Mouse (Mus musculus): Measurements from ENCODE around the gene Syt14.

The Syt14 gene

DNA sequence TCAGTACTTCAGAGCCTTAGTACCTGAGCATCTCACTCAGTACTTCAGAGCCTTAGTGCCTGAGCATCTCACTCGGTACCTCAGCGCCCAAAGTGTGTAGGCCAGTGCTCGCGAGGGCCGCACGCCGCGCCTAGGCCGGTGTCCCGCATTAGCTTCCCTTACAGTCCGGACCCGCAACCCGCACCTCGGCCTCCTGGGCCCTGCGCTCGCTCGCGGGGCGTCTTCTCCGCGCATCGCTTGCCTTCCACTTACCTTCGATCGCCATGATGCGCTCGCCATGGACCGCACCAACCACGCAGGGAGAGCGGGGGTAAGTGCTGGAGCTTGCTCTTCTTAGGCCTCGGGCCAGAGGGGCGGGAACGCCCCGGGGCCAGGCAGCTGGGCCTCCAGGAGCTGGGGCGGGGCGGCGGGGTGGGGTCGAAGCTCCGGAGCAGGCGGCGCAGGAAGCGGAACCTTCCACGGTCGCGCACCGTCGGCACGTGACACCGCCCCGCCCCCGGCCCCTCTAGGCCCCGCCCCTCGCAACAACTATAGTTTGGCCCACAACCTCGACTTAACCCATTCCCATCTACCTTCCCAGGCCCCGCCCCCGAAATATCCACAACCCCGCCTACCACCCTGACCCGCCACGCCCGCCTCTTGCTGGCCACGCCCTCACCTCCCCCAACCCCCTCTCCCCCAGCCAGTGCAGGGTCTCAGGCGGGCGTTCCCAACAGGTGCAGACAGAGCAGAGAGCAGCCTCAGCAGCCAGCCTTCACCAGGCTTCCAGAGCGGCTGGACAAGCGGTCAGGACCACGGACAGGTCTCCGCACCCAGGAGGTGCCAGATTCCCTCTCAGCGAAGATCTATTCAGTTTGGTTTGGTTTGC is at the start of gene Syt14:
Syt14 (minus strand) TSS at position 405 of the 868 bp plus-strand sequence.
- DNase-seq (ENCODE audit: low spot score in 2 of 2) = peak; percentile 44 to 53

DNA sequence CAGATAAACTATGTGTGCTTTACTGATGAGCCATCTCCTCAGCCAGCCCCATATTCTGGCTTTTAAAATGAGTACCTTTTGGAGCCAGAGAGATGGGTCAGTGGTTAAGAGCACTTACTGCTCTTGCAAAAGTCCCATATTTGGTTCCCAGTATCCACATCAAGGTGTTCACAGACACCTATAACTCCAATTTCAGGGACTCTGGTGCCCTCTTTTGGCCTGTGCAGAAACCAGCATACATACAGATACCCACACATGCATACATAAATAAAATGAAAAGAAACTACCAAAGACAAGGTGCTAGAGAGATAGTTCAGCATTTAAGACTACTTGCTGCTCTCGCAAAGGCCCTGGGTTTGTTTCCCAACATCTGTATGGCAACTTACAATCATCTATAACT is 48.4 kb upstream of the Syt14 start:
- DNase-seq (ENCODE audit: low spot score in 2 of 2) = no peak

DNA sequence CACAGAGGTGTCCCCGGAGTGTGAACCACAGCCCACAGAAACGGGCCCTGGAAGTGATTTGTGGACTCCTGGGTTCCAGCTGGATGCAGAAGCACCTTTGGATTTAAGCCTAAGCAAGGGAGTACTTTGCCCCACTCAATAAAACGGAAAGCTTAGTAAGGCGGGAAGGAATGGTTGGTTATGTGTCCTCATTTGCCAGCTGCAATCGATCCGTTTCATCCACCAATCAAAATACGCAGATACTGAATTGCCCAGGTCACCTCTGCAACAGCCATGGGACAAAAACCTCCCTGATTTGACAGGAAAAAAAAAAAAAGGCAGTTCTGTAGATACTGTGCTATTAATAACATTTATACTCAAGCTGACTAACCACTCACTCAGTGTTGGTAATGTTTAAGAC is 47.5 kb upstream of the Syt14 start:
- no peak for DNase-seq (ENCODE audit: low spot score in 2 of 2)

DNA sequence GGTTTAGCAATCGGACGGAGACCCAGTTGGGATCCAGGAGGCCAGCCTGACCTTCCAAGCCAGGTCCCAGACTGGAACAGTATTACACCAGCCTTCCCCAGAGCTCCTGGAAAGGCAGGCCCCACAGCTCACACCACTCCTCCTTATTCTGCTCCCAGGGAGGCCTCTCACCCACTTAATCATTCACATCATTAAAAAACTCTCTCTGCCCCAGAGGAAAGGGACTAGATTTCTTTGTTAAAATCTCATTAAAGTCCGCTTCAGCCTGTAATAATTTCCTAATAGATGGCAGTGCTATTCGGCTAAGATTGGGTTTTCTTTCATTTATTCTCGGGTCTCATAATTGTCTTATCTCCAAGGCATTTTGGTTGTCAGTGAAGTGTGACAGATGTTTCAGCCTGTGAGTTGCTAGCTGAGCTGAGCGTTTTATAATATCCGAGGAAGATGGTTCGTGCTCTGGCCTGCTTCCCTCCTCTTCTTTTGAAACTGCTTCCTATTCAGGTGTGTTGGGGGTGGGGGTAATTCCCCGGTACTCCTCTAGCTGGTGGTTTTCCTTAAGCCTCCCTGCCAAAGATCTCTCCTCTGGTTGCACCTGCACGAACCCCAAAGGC is 46.8 kb upstream of the Syt14 start:
- DNase-seq (ENCODE audit: low spot score in 2 of 2) = no peak

GRCm38 (mm10) chr1:193062618-193063017 is 27.0 kb upstream of the Syt14 start:
- DNase-seq (ENCODE audit: low spot score in 2 of 2) = no peak

- DNase-seq (ENCODE audit: low spot score in 2 of 2) = no peak
Measured at GRCm38 (mm10) chr1:193060167-193060566, 24.6 kb upstream of the Syt14 start.

- peak; percentile 41 to 44 for DNase-seq (ENCODE audit: low spot score in 2 of 2)
Measured at GRCm38 (mm10) chr1:193059596-193059995, 24.0 kb upstream of the Syt14 start.

DNA sequence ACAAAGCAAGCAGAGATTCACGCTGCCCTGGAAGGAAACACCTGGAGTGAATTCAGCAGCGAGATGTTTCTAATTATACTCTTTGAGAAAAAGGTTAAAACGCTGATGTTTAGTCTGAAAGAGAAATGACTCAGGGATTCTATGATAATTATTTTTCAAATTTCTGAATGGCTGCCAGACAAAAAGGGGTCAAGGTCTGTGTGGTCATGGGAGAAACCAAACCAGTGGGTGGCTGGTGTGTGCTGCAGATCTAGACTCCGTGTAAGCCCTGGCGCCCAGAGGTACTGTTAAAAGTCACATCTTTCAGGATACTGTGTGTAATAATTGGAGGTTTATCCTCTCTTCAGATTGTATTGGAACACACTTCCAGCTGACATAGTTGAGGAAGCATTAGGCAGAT is 18.8 kb upstream of the Syt14 start:
- no peak for DNase-seq (ENCODE audit: low spot score in 2 of 2)

DNA sequence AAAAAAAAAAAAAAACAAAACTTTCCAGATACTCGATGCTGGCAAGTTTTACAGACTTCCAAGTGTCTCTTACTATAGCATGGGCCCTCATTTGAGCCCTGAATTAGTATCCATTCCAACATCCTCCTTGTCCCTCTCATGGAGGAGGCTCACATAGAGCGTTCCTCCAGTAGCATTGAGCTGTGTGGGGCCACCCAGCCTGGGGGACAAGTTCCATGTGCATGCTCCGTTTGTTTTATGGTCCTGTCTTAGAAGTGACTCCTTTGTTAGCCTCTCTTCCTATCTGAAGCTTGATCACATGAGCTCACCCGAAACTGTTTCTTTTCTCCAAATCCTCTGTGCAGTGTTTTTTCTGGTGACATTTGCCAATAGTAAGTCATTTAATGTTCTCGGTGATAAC is 17.5 kb upstream of the Syt14 start:
- DNase-seq (ENCODE audit: low spot score in 2 of 2) = no peak

DNA sequence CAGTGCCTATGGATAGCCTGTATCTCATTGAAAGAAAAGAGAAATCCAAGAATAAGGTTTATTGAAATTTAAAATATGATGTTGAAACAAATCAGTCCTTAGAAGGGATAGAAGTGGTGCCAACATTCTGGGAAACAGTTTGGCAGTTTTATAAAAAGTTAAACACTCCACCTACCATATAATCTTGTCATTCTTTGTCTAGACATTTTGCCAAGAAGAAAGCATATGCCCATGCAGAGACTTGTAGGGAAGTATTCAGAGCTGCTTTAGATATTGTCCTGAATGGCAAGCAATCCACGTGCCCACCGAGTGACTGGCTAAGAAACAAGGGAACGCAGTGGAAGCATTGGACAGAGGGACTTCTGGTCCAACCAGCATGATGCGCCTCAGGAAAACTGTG is 12.0 kb upstream of the Syt14 start:
- DNase-seq (ENCODE audit: low spot score in 2 of 2) = peak in 1 of 2 experiments; percentile 8

DNA sequence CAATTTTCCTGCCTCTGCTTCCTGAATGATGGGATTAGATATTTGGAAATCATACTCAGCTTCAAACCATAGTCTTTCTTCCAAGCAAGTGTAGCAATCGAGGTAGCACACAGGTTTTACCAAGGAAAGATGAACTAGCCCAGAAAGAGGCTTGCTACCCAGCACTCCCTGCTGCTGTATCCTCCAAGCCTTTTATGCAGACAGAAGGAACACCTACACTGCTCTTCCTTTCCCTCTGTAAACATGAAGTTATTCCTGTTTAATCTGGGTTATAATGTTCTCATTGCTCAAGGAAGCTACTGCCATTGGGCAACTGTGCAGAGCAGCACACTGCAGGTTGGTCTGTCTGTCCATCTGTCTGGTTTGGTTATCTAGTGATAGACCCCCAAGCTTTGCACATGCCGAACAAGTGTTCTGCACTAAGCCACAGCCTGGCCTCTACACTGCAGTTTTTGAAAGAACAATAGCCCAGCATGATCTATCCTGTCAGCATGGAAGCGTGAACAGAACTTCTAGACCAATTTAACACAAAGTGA is 7.3 kb upstream of the Syt14 start:
- peak in 1 of 2 experiments; percentile 35 for DNase-seq (ENCODE audit: low spot score in 2 of 2)

DNA sequence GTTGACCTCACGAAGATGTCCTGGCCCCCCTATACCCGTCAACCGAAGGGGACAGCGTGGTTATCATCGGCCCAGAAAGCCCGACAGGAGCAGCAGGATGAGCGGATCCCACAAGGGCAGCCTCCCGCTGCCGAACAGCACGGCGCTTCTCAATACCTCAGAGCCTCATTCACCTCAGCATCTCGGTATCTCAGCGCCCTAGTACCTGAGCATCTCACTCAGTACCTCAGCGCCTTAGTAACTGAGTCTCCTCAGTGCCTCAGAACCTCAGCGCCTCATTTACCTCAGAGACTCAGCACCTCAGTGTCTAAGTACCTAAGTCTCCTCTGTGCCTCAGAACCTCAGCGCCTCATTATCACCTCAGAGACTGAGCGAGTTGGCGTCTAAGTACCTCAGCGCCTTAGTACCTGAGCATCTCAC is 614 bp downstream of the Syt14 start:
- peak; percentile 22 to 29 for DNase-seq (ENCODE audit: low spot score in 2 of 2)

GRCm38 (mm10) chr1:193024311-193024710 is 11.3 kb downstream of the Syt14 start:
- DNase-seq (ENCODE audit: low spot score in 2 of 2) = no peak

GRCm38 (mm10) chr1:193012351-193012750 is 23.2 kb downstream of the Syt14 start:
- no peak for DNase-seq (ENCODE audit: low spot score in 2 of 2)

DNA sequence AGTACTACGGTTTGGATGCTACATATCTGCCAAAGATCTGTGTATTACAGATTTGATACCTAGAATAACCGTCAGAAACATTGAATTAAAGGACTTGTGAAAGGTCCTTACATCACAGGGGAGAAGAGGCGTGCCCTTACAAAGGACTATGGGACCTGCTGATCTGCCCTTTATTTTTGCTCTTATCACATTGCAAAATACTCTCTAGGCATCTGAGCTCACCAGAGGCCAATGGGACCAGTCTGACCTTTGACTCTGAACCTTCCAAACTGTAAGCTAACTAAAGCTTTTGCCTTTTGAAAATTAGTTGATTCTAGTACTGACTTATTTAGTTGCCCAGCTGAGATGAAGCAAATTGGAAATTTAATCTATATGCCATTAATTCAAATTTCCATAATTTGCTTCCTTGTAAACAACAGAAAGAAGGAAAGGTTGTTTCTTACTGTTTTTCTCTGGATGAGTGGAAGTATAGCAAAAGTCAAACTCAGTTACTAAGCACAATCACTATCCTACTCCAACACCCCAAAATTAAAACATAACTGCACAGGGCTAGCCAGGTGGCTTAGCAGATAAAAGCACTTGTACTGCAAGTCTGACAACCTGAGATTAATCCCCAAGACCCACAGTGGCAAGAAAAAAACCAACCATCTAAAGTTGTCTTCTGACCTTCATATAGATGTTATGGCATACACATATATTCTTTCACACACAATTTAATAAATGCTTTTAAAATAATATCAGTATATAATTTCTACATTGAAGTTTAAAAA is 24.4 kb downstream of the Syt14 start:
- no peak for DNase-seq (ENCODE audit: low spot score in 2 of 2)

GRCm38 (mm10) chr1:193004581-193004980 is 31.0 kb downstream of the Syt14 start:
- no peak for DNase-seq (ENCODE audit: low spot score in 2 of 2)

GRCm38 (mm10) chr1:193003953-193004352 is 31.6 kb downstream of the Syt14 start:
- DNase-seq (ENCODE audit: low spot score in 2 of 2) = peak in 1 of 2 experiments; percentile 26

GRCm38 (mm10) chr1:193002307-193002706 is 33.3 kb downstream of the Syt14 start:
- no peak for DNase-seq (ENCODE audit: low spot score in 2 of 2)

- DNase-seq (ENCODE audit: low spot score in 2 of 2) = no peak
Measured at GRCm38 (mm10) chr1:193001587-193001986, 34.0 kb downstream of the Syt14 start.

- DNase-seq (ENCODE audit: low spot score in 2 of 2) = no peak
Measured at GRCm38 (mm10) chr1:193000908-193001307, 34.7 kb downstream of the Syt14 start.

- DNase-seq (ENCODE audit: low spot score in 2 of 2) = no peak
Measured at GRCm38 (mm10) chr1:192994179-192994873, 41.2 kb downstream of the Syt14 start.
